Mouse (Mus musculus) hindbrain, embryonic 15.5 days (tissue): ENCODE results near the gene Cdan1. TPM values are rescaled to one million over a fixed set of nuclear protein-coding genes. Genes with fewer than 3 reads are reported as not detected.

ENCODE experiments used
- ATAC-seq: fragments of 200-750 bp; cut with Nextera tagmentation; 2 replicates; pipeline ENCODE4 v1.8.0; 2017; ENCODE audit warnings: low read depth, moderate number of reproducible peaks, moderate TSS enrichment; ENCODE audit not compliant: low FRiP score
- H3K27ac ChIP-seq: fragments of 300-500 bp; sonication (generic); replicated peaks from 2 replicates; pipeline ENCODE4 v1.5.1; 2015; ENCODE audit warnings: mild to moderate bottlenecking, inconsistent platforms
- H3K27me3 ChIP-seq: fragments of 300-500 bp; sonication (generic); 2 replicates; pipeline ENCODE4 v1.6.1; 2015; ENCODE audit warnings: control low read depth, inconsistent platforms
- H3K36me3 ChIP-seq: fragments of 300-500 bp; sonication (generic); 2 replicates; pipeline ENCODE4 v1.6.1; 2015; ENCODE audit warnings: control low read depth, inconsistent platforms
- H3K4me1 ChIP-seq: fragments of 300-500 bp; sonication (generic); replicated peaks from 2 replicates; pipeline ENCODE4 v1.6.1; 2015; ENCODE audit warnings: control low read depth, inconsistent platforms
- H3K4me2 ChIP-seq: fragments of 300-500 bp; sonication (generic); 2 replicates; pipeline ENCODE4 v1.6.1; 2015; ENCODE audit warnings: moderate library complexity, mild to moderate bottlenecking, inconsistent platforms
- H3K4me3 ChIP-seq: fragments of 300-500 bp; sonication (generic); 2 replicates; pipeline ENCODE4 v1.5.1; 2015; ENCODE audit warnings: mild to moderate bottlenecking, inconsistent platforms
- H3K9ac ChIP-seq: fragments of 300-500 bp; sonication (generic); 2 replicates; pipeline ENCODE4 v1.6.1; 2015; ENCODE audit warnings: inconsistent platforms
- H3K9me3 ChIP-seq: fragments of 300-500 bp; sonication (generic); 2 replicates; pipeline ENCODE4 v1.6.1; 2016; ENCODE audit warnings: control low read depth, inconsistent platforms
- WGBS: fragments of 180-500 bp; shearing (Covaris S2); methylation state at CpG from one replicate; pipeline ENCODE4 v1.1.7; 2015; 5-methylcytosine and 5-hydroxymethylcytosine counted together
- polyA plus RNA-seq: library from polyadenylated mRNA; unstranded; fragments of >200 nt; fragmentation: Nextera tagmentation; extraction: Ambion mirVana; gene quantifications from 2 replicates; pipeline ENCODE4 v1.2.1, GENCODE M21; 2015

The Cdan1 gene
- polyA plus RNA-seq, 1 experiment from 2014 or later, result 5.7 TPM

DNA sequence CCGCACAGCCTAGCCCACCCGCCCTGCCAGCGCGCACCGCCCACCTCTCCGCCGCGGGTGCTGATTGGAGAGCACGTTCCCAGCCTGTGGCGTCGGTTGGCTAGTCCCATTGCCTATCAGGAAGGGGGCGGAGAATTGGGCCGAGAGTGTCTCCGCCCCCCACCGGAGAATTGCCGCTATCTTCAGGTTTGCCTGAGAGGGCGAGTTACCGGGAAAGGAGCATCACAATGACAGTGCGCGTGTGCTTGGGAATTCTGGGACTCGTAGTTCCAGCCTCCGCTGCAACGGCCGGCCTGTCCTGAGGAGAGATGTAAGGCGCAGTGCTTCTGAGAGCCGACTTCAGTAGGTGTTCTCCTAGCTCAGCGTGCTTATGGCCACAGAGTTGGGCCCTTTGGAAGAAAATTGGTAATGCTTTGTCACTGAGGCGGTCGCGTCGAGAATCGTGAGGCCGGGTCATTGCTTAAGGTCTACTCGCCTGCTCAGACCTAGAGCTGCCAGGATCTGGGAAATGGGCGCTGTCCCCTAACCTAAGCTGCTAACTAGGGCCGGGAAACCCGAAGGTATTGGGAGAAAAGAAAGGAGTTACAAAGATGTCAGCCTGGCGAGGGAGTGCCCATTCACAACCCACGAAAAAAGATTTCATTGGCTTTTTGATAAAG lies 625 bp upstream of the Cdan1 start, which contains the start of gene Ttbk2:
Gene Ttbk2, minus strand, starts transcription at position 181 of the 659 bp plus-strand sequence.
- Histone ChIP-seq H3K4me1 (peaks cover 27% of the 10 kb centered on the region), H3K9me3 (no peaks in the 10 kb centered on the region), H3K36me3 (no peaks in the 10 kb centered on the region), H3K27ac (peak within 1 kb of the TSS; percentile 93), H3K4me2 (peak within 1 kb of the TSS; percentile 60), H3K4me3 (peak within 1 kb of the TSS; percentile 98), H3K27me3 (no peaks in the 10 kb centered on the region), H3K9ac (peak within 1 kb of the TSS; percentile 97)
- ATAC-seq, result peak; percentile 99
- WGBS, result under 1% methylated on average over 39 of the region's 39 CpGs

- no peak for ATAC-seq
- Histone ChIP-seq H3K4me3 (no peak overlapping the region), H3K36me3 (no peaks in the 10 kb centered on the region), H3K4me1 (peaks cover 13% of the 10 kb centered on the region), H3K27me3 (no peaks in the 10 kb centered on the region), H3K4me2 (no peak overlapping the region), H3K27ac (no peak overlapping the region), H3K9ac (no peak overlapping the region), H3K9me3 (no peaks in the 10 kb centered on the region)
- WGBS, result 98% methylated on average over 1 of the region's 1 CpGs
Measured at GRCm38 (mm10) chr2:120845280-120845679, 4.6 kb downstream of the Cdan1 start.

DNA sequence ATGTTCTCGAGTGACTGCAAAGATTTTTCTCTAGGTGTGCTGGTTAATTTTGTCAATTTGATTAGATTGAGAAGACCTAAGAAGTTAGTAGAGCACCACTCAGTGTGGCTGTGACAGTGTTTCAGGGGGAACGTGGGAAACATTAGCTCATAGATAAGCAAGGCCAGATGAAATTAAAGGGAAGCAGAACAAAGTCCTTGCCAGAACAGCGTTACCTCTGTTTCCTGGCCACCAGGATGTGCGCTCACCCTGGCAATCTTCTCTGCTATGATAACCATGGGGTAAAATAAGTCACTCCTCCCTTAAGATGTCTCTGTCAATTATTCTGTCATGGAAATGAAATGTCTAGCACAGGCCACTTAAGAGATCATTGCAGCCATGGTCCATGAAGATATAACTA lies 5.9 kb downstream of the Cdan1 start:
- no peak for ATAC-seq
- Histone ChIP-seq H3K4me2 (no peak overlapping the region), H3K36me3 (no peaks in the 10 kb centered on the region), H3K4me1 (peaks cover 9% of the 10 kb centered on the region), H3K9ac (no peak overlapping the region), H3K27ac (no peak overlapping the region), H3K9me3 (no peaks in the 10 kb centered on the region), H3K4me3 (no peak overlapping the region), H3K27me3 (no peaks in the 10 kb centered on the region)
- WGBS, result 86% methylated on average over 4 of the region's 4 CpGs

DNA sequence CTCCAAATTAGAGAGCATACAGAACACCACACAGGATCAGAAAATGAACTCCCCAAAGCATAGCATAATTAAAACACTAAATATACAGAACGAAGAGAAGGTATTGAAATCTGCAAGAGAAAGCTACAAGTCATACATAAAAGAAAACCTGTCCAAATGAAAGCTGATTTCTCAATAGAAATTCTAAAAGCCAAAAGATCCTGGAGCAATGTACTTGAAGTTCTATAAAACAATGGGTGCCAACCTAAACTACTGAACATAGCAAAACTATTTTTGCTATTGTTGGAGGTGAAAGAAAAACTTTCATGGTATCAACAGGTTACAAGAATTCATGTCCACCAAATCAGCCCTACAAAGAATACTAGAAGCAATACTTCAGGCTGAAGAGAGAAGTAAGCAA lies 8.7 kb downstream of the Cdan1 start:
- Histone ChIP-seq H3K4me1 (no peaks in the 10 kb centered on the region), H3K4me3 (no peak overlapping the region), H3K9ac (no peak overlapping the region), H3K27me3 (no peaks in the 10 kb centered on the region), H3K27ac (no peak overlapping the region), H3K9me3 (no peaks in the 10 kb centered on the region), H3K4me2 (no peak overlapping the region), H3K36me3 (0 out of 2 replicates have a peak, but pooled peaks cover 2% of the 10 kb centered on the region)
- WGBS, result 74% methylated on average over 1 of the region's 1 CpGs
- no peak for ATAC-seq

DNA sequence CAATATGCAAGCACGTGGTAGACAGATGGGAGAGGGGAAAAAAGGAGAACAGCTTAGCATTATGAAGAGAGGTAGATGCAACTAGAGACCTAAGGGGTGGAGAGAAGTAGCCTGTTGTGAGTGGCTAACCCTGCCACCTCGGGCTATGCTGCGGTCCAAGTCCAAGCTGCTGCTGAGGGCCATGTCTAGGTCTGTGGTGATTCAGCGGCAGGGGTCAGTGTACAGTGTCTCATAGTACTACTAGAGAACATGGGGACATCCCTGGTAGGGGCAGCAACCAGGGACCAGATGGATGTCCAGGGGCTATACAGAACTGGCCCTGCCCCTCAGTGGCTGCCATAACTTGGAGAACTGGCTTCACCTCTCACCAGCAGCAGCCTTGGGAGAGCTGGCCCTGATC lies 14.8 kb downstream of the Cdan1 start:
- 98% methylated on average over 4 of the region's 4 CpGs for WGBS
- H3K4me3 ChIP-seq, result no peak overlapping the region
- peak; percentile 51; the same call in 1 of the 2 replicates for ATAC-seq
- no peak overlapping the region for H3K4me2 ChIP-seq
- no peak overlapping the region for H3K27ac ChIP-seq
- 0 out of 2 replicates have a peak, but pooled peaks cover 12% of the 10 kb centered on the region for H3K36me3 ChIP-seq
- H3K4me1 ChIP-seq, result no peaks in the 10 kb centered on the region
- H3K9ac ChIP-seq, result no peak overlapping the region
- no peaks in the 10 kb centered on the region for H3K27me3 ChIP-seq
- H3K9me3 ChIP-seq, result no peaks in the 10 kb centered on the region

DNA sequence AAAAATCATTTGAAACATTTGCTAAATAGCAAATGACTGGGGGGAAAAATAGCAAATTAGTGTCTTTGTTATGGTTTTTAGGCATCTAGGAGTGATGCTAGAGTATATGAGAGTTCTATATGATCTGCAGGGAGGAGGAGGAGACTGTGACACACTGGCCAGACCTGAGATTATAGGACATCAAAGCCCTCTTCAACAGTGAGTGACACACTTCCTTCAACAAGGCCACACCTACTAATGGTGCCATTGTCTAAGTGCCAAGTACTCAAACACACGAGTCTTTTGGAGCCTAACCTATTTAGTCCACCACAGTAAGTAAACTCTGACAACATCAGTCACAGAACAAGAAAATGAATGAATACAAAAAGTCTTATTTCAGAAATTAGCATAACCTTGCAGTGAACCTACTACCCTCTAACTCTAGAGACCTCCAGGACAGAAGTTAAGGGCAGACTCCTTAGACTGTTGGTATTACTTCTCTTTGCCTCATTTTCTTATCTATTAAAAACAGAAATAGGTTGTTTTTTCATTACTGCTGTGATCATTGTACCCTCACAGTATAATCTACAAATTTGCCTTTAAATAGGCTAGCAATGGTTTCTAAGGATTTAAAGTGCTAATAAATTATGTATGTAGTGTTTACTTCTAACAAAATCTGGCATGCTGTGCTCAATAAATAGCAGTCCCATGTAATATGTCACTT lies 22.8 kb downstream of the Cdan1 start:
- ATAC-seq, result no peak
- Histone ChIP-seq H3K27me3 (no peaks in the 10 kb centered on the region), H3K4me2 (no peak overlapping the region), H3K4me1 (no peaks in the 10 kb centered on the region), H3K4me3 (no peak overlapping the region), H3K9ac (no peak overlapping the region), H3K9me3 (no peaks in the 10 kb centered on the region), H3K36me3 (no peaks in the 10 kb centered on the region), H3K27ac (no peak overlapping the region)
- 58% methylated on average over 1 of the region's 1 CpGs for WGBS

DNA sequence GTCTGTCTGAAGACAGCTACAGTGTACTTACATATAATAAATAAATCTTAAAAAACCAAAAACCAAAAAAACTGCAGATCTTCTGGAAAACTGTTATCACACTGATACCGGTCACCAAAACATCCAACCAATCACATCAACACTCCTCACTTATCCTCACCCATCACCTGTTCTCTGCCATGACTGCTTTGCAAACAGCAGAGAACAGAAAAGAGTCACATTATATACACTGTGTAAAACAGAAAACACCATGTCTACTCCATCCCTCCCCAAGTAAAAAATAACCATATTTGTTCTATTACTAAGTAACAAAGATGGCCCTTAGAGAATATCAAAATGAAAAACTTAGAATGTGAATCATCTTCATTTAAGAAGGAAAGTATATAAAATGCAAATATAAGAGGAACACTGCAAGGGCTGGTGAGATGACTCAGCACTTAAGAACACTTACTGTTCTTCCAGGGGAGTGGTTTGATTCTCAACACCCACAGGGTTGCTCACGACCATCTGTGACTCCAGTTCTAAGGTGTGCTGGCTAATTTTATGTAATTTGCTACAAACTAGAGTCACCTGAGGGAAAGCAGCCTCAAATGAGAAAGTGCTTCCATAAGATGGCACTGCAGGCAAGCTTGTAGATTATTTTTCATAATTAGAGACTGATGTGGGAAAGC lies 79.5 kb downstream of the Cdan1 start:
- no peak overlapping the region for H3K4me2 ChIP-seq
- no peak overlapping the region for H3K27ac ChIP-seq
- H3K36me3 ChIP-seq, result peaks cover 28% of the 10 kb centered on the region
- H3K9me3 ChIP-seq, result no peaks in the 10 kb centered on the region
- WGBS, result 84% methylated on average over 2 of the region's 2 CpGs
- H3K4me3 ChIP-seq, result no peak overlapping the region
- H3K4me1 ChIP-seq, result no peaks in the 10 kb centered on the region
- no peak for ATAC-seq
- no peaks in the 10 kb centered on the region for H3K27me3 ChIP-seq
- no peak overlapping the region for H3K9ac ChIP-seq

DNA sequence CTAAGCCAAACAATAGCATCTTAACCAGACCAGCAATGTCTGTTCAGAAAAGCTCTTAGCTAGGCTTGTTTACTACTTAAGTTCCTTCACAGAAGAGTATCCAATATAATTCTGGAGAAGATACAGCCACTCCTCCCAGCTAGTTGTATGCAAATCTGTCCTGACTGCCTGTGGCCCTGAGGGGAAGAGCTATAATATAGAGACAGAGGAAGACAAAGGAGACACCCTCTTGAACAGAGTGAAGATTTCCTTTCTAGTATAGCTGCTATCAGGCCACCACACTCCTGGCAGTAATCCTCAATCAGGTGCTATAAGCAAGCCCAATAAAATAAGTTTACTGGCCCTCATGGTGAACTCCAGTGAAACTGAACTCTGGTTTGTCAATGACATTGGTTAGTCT lies 88.0 kb downstream of the Cdan1 start:
- H3K27ac ChIP-seq, result no peak overlapping the region
- H3K4me3 ChIP-seq, result no peak overlapping the region
- H3K9me3 ChIP-seq, result no peaks in the 10 kb centered on the region
- H3K27me3 ChIP-seq, result no peaks in the 10 kb centered on the region
- H3K36me3 ChIP-seq, result peaks cover 62% of the 10 kb centered on the region
- no peaks in the 10 kb centered on the region for H3K4me1 ChIP-seq
- no peak overlapping the region for H3K9ac ChIP-seq
- H3K4me2 ChIP-seq, result no peak overlapping the region
- no peak for ATAC-seq

DNA sequence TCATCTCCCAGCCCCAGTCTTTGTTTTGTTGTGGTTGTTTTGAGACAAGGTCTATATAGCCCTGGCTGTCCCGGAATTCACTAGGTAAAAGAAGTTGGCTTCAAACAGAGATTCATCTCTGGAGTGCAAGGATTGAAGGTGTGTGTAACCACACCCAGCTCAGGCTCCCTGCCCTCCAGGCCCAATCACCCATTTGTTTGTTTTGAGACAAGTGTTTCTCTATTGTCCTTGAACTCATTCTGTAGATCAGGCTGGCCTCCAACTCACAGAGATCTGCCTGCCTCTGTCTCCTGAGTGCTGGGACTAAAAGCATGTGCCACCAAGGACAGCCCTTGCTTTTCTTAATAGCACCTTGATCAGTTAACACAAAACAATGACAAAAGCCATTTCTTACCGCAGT lies 101.9 kb downstream of the Cdan1 start:
- H3K9ac ChIP-seq, result no peak overlapping the region
- H3K4me1 ChIP-seq, result no peaks in the 10 kb centered on the region
- no peaks in the 10 kb centered on the region for H3K27me3 ChIP-seq
- no peaks in the 10 kb centered on the region for H3K9me3 ChIP-seq
- H3K27ac ChIP-seq, result no peak overlapping the region
- H3K4me3 ChIP-seq, result no peak overlapping the region
- 95% methylated on average over 2 of the region's 2 CpGs for WGBS
- peaks cover 42% of the 10 kb centered on the region for H3K36me3 ChIP-seq
- no peak overlapping the region for H3K4me2 ChIP-seq
- ATAC-seq, result no peak

- no peak overlapping the region for H3K27ac ChIP-seq
- H3K4me1 ChIP-seq, result no peaks in the 10 kb centered on the region
- no peaks in the 10 kb centered on the region for H3K9me3 ChIP-seq
- 96% methylated on average over 1 of the region's 1 CpGs for WGBS
- H3K4me2 ChIP-seq, result no peak overlapping the region
- H3K9ac ChIP-seq, result no peak overlapping the region
- ATAC-seq, result no peak
- no peak overlapping the region for H3K4me3 ChIP-seq
- no peaks in the 10 kb centered on the region for H3K27me3 ChIP-seq
- peaks cover 50% of the 10 kb centered on the region for H3K36me3 ChIP-seq
Measured at GRCm38 (mm10) chr2:120745496-120745895, 104.4 kb downstream of the Cdan1 start.

DNA sequence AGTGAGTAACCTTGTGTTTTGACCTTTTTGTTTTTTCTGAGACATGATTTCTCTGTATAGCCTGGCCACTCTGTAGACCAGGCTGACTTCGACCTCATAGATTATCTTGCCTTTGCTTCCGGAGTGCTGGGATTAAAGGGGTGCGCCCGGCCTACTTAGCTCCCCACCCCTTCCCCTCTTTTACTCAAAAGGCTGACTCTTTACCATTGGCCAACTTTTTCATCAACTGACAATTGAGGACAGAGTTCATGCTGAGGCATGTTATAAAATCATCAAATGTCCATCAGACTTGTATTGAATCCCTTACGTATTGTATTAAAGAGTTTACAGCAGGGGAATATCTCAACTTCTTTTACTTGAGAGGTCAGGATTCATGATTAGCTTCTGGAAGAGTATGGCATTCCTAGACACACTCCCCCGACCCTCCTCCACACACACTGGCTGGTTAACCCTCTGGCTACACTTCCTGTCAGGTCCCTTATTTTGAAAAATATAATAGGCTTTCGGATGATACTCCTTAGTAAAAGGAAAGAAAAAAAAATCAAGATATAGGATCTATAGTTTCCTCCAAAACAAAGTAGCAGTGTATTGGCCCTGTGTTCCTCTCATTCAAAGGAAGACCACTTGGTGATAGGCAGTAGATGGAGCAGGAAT lies 117.9 kb downstream of the Cdan1 start:
- H3K4me1 ChIP-seq, result peaks cover 38% of the 10 kb centered on the region
- H3K4me3 ChIP-seq, result peak overlapping the region; percentile 92
- no peaks in the 10 kb centered on the region for H3K27me3 ChIP-seq
- WGBS, result 47% methylated on average over 7 of the region's 7 CpGs
- H3K9ac ChIP-seq, result peak overlapping the region; percentile 36; the same call in 1 of the 2 replicates
- H3K36me3 ChIP-seq, result peaks cover 12% of the 10 kb centered on the region
- peak overlapping the region; percentile 95 for H3K4me2 ChIP-seq
- ATAC-seq, result peak; percentile 49
- peak overlapping the region; percentile 93 for H3K27ac ChIP-seq
- no peaks in the 10 kb centered on the region for H3K9me3 ChIP-seq
